Mouse (Mus musculus) heart, embryonic 13.5 days (tissue): ENCODE measurements around the gene Zc2hc1b. TPM values are rescaled to one million over a fixed set of nuclear protein-coding genes. Genes with fewer than 3 reads are reported as not detected.

Experiments used
- ATAC-seq: fragments of 200-750 bp; cut with Nextera tagmentation; 2 replicates; pipeline ENCODE4 v1.8.0; 2017; ENCODE audit warnings: moderate TSS enrichment; ENCODE audit not compliant: insufficient number of reproducible peaks, low FRiP score, low TSS enrichment; ENCODE audit errors: extremely low read depth
- H3K27ac ChIP-seq: fragments of 300-500 bp; sonication (generic); replicated peaks from 2 replicates; pipeline ENCODE4 v1.5.1; 2015; ENCODE audit warnings: moderate library complexity, mild to moderate bottlenecking, inconsistent platforms
- H3K27me3 ChIP-seq: fragments of 300-500 bp; sonication (generic); replicated peaks from 2 replicates; pipeline ENCODE4 v1.6.1; 2015; ENCODE audit warnings: mild to moderate bottlenecking, inconsistent platforms
- H3K36me3 ChIP-seq: fragments of 300-500 bp; sonication (generic); 2 replicates; pipeline ENCODE4 v1.6.1; 2015; ENCODE audit warnings: mild to moderate bottlenecking, inconsistent platforms
- H3K4me1 ChIP-seq: fragments of 300-500 bp; sonication (generic); 2 replicates; pipeline ENCODE4 v1.6.1; 2015; ENCODE audit warnings: inconsistent platforms
- H3K4me2 ChIP-seq: fragments of 300-500 bp; sonication (generic); 2 replicates; pipeline ENCODE4 v1.6.1; 2015; ENCODE audit warnings: inconsistent platforms, mild to moderate bottlenecking, moderate library complexity
- H3K4me3 ChIP-seq: fragments of 300-500 bp; sonication (generic); 2 replicates; pipeline ENCODE4 v1.5.1; 2015; ENCODE audit warnings: moderate library complexity, mild to moderate bottlenecking, inconsistent platforms
- H3K9ac ChIP-seq: fragments of 300-500 bp; sonication (generic); 2 replicates; pipeline ENCODE4 v1.6.1; 2015; ENCODE audit warnings: inconsistent platforms, mild to moderate bottlenecking, moderate library complexity
- H3K9me3 ChIP-seq: fragments of 300-500 bp; sonication (generic); 2 replicates; pipeline ENCODE4 v1.6.1; 2016; ENCODE audit warnings: inconsistent platforms
- WGBS: fragments of 180-500 bp; shearing (Covaris S2); methylation state at CpG from one replicate; pipeline ENCODE4 v1.1.7; 2015; ENCODE audit warnings: mixed read lengths; 5-methylcytosine and 5-hydroxymethylcytosine counted together
- polyA plus RNA-seq: library from polyadenylated mRNA; unstranded; fragments of >200 nt; fragmentation: Nextera tagmentation; extraction: Ambion mirVana; gene quantifications from 2 replicates; pipeline ENCODE4 v1.2.1, GENCODE M21; 2015

Gene Zc2hc1b
- polyA plus RNA-seq, 1 experiment from 2014 or later: not detected

GRCm38 (mm10) chr10:13171461-13171860 is 6.4 kb downstream of the Zc2hc1b start:
- H3K36me3 ChIP-seq: peaks cover 10% of the 10 kb centered on the region
- no peak overlapping the region for H3K9ac ChIP-seq
- no peak overlapping the region for H3K4me3 ChIP-seq
- ATAC-seq: no peak
- 40% methylated on average over 2 of the region's 2 CpGs for WGBS
- H3K4me2 ChIP-seq: no peak overlapping the region
- no peaks in the 10 kb centered on the region for H3K27me3 ChIP-seq
- no peaks in the 10 kb centered on the region for H3K9me3 ChIP-seq
- H3K27ac ChIP-seq: peak overlapping the region; percentile 67; the same call in 1 of the 2 replicates
- H3K4me1 ChIP-seq: peaks cover 42% of the 10 kb centered on the region

DNA sequence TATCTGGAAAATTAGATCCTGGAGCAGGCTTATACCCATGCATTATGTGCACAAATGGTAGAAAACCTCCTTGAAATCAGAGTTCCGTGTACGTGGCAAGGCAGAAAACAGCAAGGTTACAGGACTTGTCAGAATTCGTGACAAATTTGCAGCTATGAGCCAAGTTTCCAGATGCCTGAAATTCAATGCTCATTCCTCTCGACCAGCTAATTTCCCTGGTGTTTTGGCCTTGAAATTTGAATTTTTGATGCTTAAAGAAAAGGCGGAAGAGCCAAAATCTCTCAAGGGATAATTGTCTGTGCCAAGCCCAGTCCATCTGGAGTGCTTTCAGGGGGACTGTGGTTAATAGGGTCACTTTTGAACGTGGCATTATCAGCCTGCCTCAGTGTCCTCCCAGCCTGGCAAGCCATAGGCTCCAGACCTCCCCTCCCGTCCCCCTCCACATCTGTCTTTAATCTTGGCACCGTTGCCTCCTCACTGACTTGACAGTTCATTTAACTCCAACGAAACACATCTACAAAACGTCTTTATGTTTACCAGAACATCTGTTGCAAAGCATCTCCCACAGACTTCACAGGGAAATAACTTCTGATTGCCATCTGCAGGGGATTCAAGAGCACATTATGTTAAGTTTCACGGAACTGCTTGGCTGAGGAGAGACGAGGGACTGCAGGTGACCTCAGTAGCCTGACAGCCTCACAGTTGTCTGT is 6.9 kb downstream of the Zc2hc1b start:
- 37% methylated on average over 12 of the region's 12 CpGs for WGBS
- Histone ChIP-seq H3K4me2 (no peak overlapping the region), H3K9me3 (no peaks in the 10 kb centered on the region), H3K4me1 (peaks cover 42% of the 10 kb centered on the region), H3K27ac (peak overlapping the region; percentile 67), H3K4me3 (no peak overlapping the region), H3K27me3 (no peaks in the 10 kb centered on the region), H3K9ac (no peak overlapping the region), H3K36me3 (peaks cover 5% of the 10 kb centered on the region; the same call in 1 of the 2 replicates)
- no peak for ATAC-seq

GRCm38 (mm10) chr10:13168461-13168860 is 9.4 kb downstream of the Zc2hc1b start:
- no peaks in the 10 kb centered on the region for H3K27me3 ChIP-seq
- ATAC-seq: no peak
- H3K9ac ChIP-seq: no peak overlapping the region
- H3K4me1 ChIP-seq: peaks cover 42% of the 10 kb centered on the region
- H3K27ac ChIP-seq: peak overlapping the region; percentile 77
- H3K9me3 ChIP-seq: peaks cover 5% of the 10 kb centered on the region; the same call in 1 of the 2 replicates
- no peaks in the 10 kb centered on the region for H3K36me3 ChIP-seq
- H3K4me2 ChIP-seq: no peak overlapping the region
- H3K4me3 ChIP-seq: no peak overlapping the region
- WGBS: 48% methylated on average over 5 of the region's 5 CpGs

DNA sequence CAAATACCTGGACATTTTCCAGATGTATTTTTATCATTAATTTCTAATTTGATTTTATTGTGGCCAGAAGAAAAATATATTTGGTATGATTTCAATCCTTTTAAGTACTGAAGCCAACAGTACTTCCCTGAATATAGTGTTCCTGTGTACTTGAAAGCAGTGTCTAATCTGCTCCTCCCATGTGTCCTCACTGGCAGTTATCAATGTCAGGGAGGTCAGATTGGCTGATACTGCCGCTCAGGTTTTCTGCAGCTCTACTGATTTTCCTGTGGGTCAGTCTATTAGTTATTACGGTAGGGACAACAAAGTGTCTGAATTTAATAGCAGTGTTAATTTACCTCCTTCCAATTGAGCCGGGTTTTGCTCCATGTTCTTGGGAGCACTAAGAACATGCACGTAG is 15.8 kb downstream of the Zc2hc1b start:
- Histone ChIP-seq H3K4me1 (peaks cover 16% of the 10 kb centered on the region), H3K27me3 (no peaks in the 10 kb centered on the region), H3K9ac (no peak overlapping the region), H3K4me2 (no peak overlapping the region), H3K36me3 (no peaks in the 10 kb centered on the region), H3K9me3 (peaks cover 9% of the 10 kb centered on the region), H3K27ac (peak overlapping the region; percentile 38; the same call in 1 of the 2 replicates), H3K4me3 (no peak overlapping the region)
- 22% methylated on average over 4 of the region's 4 CpGs for WGBS
- no peak for ATAC-seq

DNA sequence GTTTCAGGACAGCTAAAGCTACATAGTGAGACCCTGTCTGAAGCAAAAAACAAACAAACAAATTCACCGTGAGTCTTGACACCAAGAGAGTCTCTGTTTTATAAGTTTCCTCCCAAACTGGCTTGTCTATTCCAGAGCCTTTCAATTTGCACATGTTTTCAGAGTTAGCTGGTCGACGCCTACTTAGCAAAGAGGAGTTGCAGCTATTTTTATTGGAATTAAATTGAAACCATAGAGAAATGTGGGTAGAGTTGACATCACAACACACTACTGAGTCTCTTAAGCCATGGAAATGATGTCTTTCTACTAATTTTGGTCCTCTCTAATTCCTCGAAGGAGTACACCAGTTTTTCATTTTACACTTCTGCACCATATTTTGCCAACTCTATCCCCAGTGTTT is 16.9 kb downstream of the Zc2hc1b start:
- ATAC-seq: no peak
- Histone ChIP-seq H3K9me3 (peaks cover 9% of the 10 kb centered on the region), H3K4me3 (no peak overlapping the region), H3K4me2 (no peak overlapping the region), H3K9ac (no peak overlapping the region), H3K36me3 (no peaks in the 10 kb centered on the region), H3K27ac (no peak overlapping the region), H3K27me3 (no peaks in the 10 kb centered on the region), H3K4me1 (peaks cover 16% of the 10 kb centered on the region)
- 87% methylated on average over 4 of the region's 4 CpGs for WGBS

- Histone ChIP-seq H3K4me3 (no peak overlapping the region), H3K9me3 (peaks cover 5% of the 10 kb centered on the region; the same call in 1 of the 2 replicates), H3K27ac (no peak overlapping the region), H3K4me1 (no peaks in the 10 kb centered on the region), H3K27me3 (no peaks in the 10 kb centered on the region), H3K9ac (no peak overlapping the region), H3K36me3 (no peaks in the 10 kb centered on the region), H3K4me2 (no peak overlapping the region)
- 78% methylated on average over 5 of the region's 5 CpGs for WGBS
- ATAC-seq: no peak
These were observed 22.4 kb downstream of the Zc2hc1b start for GRCm38 (mm10) chr10:13155377-13155776.

DNA sequence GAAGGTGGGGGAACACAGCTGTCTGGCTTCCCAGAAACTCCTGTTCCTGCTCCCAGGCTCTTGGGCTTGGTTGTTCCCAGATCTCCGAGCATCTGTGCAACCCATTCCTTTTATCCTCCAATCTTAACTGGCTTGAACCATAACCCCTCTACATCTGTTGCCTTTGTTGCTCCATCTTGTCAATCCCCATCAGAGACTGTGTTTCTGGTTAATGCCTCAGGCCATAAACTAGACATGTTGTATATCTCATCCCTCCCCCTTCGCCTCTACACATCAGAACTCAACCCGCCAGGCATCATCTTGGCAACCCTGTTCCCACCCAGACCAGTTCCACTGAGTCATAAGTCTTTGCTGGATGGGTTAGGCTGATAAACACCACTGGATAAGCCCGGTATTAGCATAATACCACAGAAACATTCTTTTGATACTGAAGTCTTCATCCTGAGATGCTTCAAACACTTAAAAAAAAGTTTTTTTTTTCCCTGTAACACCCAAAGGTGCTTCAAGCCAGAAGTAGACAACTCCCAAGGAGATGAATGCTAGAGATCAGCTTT is 24.9 kb downstream of the Zc2hc1b start:
- no peaks in the 10 kb centered on the region for H3K27me3 ChIP-seq
- H3K27ac ChIP-seq: no peak overlapping the region
- H3K36me3 ChIP-seq: no peaks in the 10 kb centered on the region
- H3K9ac ChIP-seq: no peak overlapping the region
- H3K4me1 ChIP-seq: no peaks in the 10 kb centered on the region
- no peak overlapping the region for H3K4me2 ChIP-seq
- peaks cover 3% of the 10 kb centered on the region; the same call in 1 of the 2 replicates for H3K9me3 ChIP-seq
- no peak overlapping the region for H3K4me3 ChIP-seq
- 84% methylated on average over 4 of the region's 4 CpGs for WGBS
- no peak for ATAC-seq

GRCm38 (mm10) chr10:13151353-13151752 is 26.5 kb downstream of the Zc2hc1b start:
- H3K4me1 ChIP-seq: no peaks in the 10 kb centered on the region
- no peak for ATAC-seq
- H3K36me3 ChIP-seq: no peaks in the 10 kb centered on the region
- no peak overlapping the region for H3K4me2 ChIP-seq
- no peaks in the 10 kb centered on the region for H3K27me3 ChIP-seq
- H3K9ac ChIP-seq: no peak overlapping the region
- WGBS: 67% methylated on average over 5 of the region's 5 CpGs
- H3K9me3 ChIP-seq: no peaks in the 10 kb centered on the region
- no peak overlapping the region for H3K4me3 ChIP-seq
- H3K27ac ChIP-seq: no peak overlapping the region

DNA sequence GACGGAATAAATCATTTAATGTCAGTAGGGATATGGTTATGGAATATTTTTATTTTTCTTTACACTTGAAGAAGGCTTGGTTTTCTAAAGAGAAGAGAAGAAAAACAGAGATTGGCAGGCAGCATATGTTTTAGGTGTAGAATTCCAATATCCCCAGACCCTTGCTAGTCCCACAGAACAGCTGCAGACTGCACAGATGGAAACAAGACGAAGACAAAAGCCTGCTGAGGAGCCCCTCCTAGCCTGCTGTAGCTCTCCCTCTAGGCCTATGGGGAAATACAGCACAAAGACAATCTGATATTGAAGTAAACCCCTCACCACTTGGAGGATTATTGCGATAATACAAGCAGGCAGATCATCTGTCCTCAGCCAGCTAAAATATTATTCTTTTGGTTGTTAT is 27.4 kb downstream of the Zc2hc1b start:
- Histone ChIP-seq H3K27me3 (no peaks in the 10 kb centered on the region), H3K36me3 (no peaks in the 10 kb centered on the region), H3K4me1 (no peaks in the 10 kb centered on the region), H3K4me2 (no peak overlapping the region), H3K27ac (no peak overlapping the region), H3K9me3 (no peaks in the 10 kb centered on the region), H3K9ac (no peak overlapping the region), H3K4me3 (no peak overlapping the region)
- 77% methylated on average over 3 of the region's 3 CpGs for WGBS
- no peak for ATAC-seq

- ATAC-seq: no peak
- 76% methylated on average over 2 of the region's 2 CpGs for WGBS
- no peak overlapping the region for H3K9ac ChIP-seq
- H3K9me3 ChIP-seq: no peaks in the 10 kb centered on the region
- no peak overlapping the region for H3K4me2 ChIP-seq
- H3K36me3 ChIP-seq: no peaks in the 10 kb centered on the region
- no peaks in the 10 kb centered on the region for H3K27me3 ChIP-seq
- H3K4me1 ChIP-seq: 0 out of 2 replicates have a peak, but pooled peaks cover 5% of the 10 kb centered on the region
- no peak overlapping the region for H3K27ac ChIP-seq
- no peak overlapping the region for H3K4me3 ChIP-seq
These were observed 37.4 kb downstream of the Zc2hc1b start for GRCm38 (mm10) chr10:13140434-13140833.

- WGBS: 89% methylated on average over 6 of the region's 6 CpGs
- Histone ChIP-seq H3K4me1 (0 out of 2 replicates have a peak, but pooled peaks cover 5% of the 10 kb centered on the region), H3K36me3 (no peaks in the 10 kb centered on the region), H3K4me2 (no peak overlapping the region), H3K4me3 (no peak overlapping the region), H3K27me3 (no peaks in the 10 kb centered on the region), H3K9ac (no peak overlapping the region), H3K27ac (no peak overlapping the region), H3K9me3 (no peaks in the 10 kb centered on the region)
- ATAC-seq: no peak
These were observed 39.9 kb downstream of the Zc2hc1b start for GRCm38 (mm10) chr10:13137906-13138305.

- no peaks in the 10 kb centered on the region for H3K27me3 ChIP-seq
- no peak overlapping the region for H3K9ac ChIP-seq
- no peak for ATAC-seq
- no peak overlapping the region for H3K4me3 ChIP-seq
- 90% methylated on average over 7 of the region's 7 CpGs for WGBS
- 0 out of 2 replicates have a peak, but pooled peaks cover 5% of the 10 kb centered on the region for H3K4me1 ChIP-seq
- no peaks in the 10 kb centered on the region for H3K9me3 ChIP-seq
- H3K36me3 ChIP-seq: peaks cover 4% of the 10 kb centered on the region; the same call in 1 of the 2 replicates
- no peak overlapping the region for H3K4me2 ChIP-seq
- H3K27ac ChIP-seq: no peak overlapping the region
These were observed 42.1 kb downstream of the Zc2hc1b start for GRCm38 (mm10) chr10:13135751-13136150.
